Mouse (Mus musculus): ENCODE measurements around the gene Gm3755. TPM values are rescaled to one million over a fixed set of nuclear protein-coding genes. Genes with fewer than 3 reads are reported as not detected.
"Not testable (repeated sequence)": the region's sequence is repeated elsewhere in the genome, so short reads cannot be mapped to it uniquely, and the experiment has no call there.

The Gm3755 gene
- not detected in 2 replicates for polyA plus RNA-seq (2015; fragmentation: Nextera tagmentation; extraction: Ambion mirVana)

DNA sequence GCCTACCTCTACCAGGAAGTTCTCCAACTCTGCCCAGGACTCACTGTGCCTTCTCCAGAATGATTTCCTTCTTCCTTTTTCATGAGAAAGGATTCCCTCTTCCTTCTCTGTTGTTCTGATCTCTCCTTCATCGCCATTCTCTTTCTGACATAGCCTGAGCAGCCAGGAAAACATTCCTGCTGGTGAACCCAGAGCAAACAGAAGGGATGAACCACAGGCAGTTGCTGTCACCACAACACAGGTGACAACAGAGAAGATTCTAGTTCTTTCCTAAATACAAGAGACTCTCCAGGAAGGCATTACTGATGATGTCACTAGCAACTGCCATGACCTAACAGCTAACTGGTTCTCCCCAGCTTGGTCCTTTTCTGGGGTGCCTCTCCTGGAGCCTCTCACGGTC is at the start of gene Gm3755:
Gene Gm3755 (minus strand): TSS at position 101 of the 400 bp plus-strand sequence.
- H3K4me2 ChIP-seq; H3K4me3 ChIP-seq (replicated peaks); H3K9me3 ChIP-seq (replicated peaks); H3K9ac ChIP-seq; ATAC-seq (ENCODE audit: low read depth); DNase-seq; H3K4me1 ChIP-seq (replicated peaks); H3K27ac ChIP-seq; H3K27me3 ChIP-seq; H3K36me3 ChIP-seq: not testable (repeated sequence)
- WGBS (ENCODE audit: insufficient replicate concordance): no CpG with 5 or more reads among the region's 2 CpGs

DNA sequence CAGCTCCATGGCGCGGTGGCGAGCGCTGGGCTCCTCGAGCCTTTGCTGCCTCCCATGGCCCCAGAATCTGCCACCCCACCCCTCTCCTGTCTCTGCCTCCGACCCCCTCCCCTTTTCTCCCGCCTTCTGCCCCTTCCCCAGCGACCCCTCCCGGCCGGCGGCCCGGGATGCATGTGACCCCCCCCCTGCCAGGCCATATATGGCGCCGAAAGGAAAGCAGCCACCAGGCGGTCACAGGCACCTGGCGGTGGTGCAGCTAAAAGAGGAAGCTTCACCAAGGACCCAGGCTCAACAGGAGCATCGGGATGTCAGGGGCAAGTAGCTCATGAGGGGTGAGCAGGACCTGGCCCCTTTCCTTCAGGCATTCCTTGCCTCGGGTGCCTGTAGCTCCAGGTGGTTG is 38.0 kb upstream of the Gm3755 start:
- not testable (repeated sequence) for H3K4me1 ChIP-seq (replicated peaks); H3K9ac ChIP-seq; DNase-seq; H3K9me3 ChIP-seq (replicated peaks); H3K27ac ChIP-seq; H3K4me3 ChIP-seq (replicated peaks); H3K36me3 ChIP-seq; ATAC-seq (ENCODE audit: low read depth); H3K27me3 ChIP-seq; H3K4me2 ChIP-seq
- 0% methylated on average over 8 of the region's 18 CpGs for WGBS (ENCODE audit: insufficient replicate concordance)

DNA sequence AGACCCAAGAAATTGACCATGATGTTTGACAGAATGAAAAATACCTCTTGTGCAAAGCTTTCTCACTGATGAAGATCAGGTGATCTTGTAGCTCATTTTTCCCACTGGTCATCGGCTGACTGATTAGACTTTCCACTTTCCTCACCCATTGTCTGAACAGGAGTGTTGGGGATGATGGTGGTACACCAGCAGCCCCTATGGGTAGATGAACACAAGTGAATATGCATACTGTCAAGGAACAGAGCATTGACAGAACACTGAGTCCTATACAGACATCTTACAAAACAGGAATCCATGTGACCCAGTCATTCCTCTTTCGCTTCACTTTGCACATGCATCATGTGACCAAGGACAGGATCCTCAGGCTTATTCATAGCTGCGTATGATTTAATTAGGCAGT is 32.9 kb upstream of the Gm3755 start, which contains the start of gene Gm3752:
Gene Gm3752 (minus strand): TSS at position 101 of the 400 bp plus-strand sequence.
- H3K27me3 ChIP-seq; H3K9ac ChIP-seq; H3K9me3 ChIP-seq (replicated peaks); H3K4me2 ChIP-seq; DNase-seq; H3K27ac ChIP-seq; ATAC-seq (ENCODE audit: low read depth); H3K4me3 ChIP-seq (replicated peaks); H3K36me3 ChIP-seq; H3K4me1 ChIP-seq (replicated peaks): not testable (repeated sequence)
- WGBS (ENCODE audit: insufficient replicate concordance): 100% methylated on average over 1 of the region's 3 CpGs

DNA sequence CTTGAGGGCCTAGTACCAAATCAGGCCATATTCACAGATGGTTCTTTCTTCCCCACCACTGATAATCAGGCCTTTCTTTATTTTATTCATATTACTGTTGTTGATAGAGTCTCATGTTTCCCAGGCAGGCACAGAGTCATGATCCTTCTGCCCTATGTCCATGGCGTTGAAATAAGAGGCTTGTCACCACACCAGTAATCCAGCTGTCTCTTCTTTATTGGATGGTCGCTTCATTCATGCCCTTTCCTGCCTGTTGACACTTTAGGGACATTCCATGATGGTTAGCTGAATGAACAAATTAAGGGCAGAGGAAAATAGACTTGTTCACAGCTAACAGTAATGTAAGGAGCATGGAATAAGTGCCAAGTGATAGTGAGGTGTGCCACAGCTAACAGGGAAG is 28.2 kb downstream of the Gm3755 start:
- H3K4me1 ChIP-seq (replicated peaks); H3K9me3 ChIP-seq (replicated peaks); H3K4me3 ChIP-seq (replicated peaks); H3K27ac ChIP-seq; DNase-seq; H3K27me3 ChIP-seq; H3K9ac ChIP-seq; H3K4me2 ChIP-seq; H3K36me3 ChIP-seq; ATAC-seq (ENCODE audit: low read depth): not testable (repeated sequence)
- WGBS (ENCODE audit: insufficient replicate concordance): 40% methylated on average over 2 of the region's 2 CpGs

Other genes starting within 250 kb of the Gm3755 start
- gene Gm3727, start 186.2 kb downstream of the Gm3755 start, polyA plus RNA-seq (2015; fragmentation: Nextera tagmentation; extraction: Ambion mirVana): not detected in 2 replicates
- not detected in 2 replicates for gene Gm3739, start 135.9 kb downstream of the Gm3755 start, polyA plus RNA-seq (2015; fragmentation: Nextera tagmentation; extraction: Ambion mirVana)
- gene Gm5797, start 118.5 kb downstream of the Gm3755 start, polyA plus RNA-seq (2015; fragmentation: Nextera tagmentation; extraction: Ambion mirVana): not detected in 2 replicates
- gene Gm8374, start 85.8 kb downstream of the Gm3755 start, polyA plus RNA-seq (2015; fragmentation: Nextera tagmentation; extraction: Ambion mirVana): not detected in 2 replicates
- gene Gm3752, start 32.8 kb upstream of the Gm3755 start, polyA plus RNA-seq (2015; fragmentation: Nextera tagmentation; extraction: Ambion mirVana): not detected in 2 replicates
- gene Gm3558, start 117.6 kb upstream of the Gm3755 start, polyA plus RNA-seq (2015; fragmentation: Nextera tagmentation; extraction: Ambion mirVana): 0.07 TPM in 1 of 2 replicates, not detected in the other
- not detected in 2 replicates for gene Gm10338, start 144.7 kb upstream of the Gm3755 start, polyA plus RNA-seq (2015; fragmentation: Nextera tagmentation; extraction: Ambion mirVana)
- gene Gm10128, start 193.1 kb upstream of the Gm3755 start, polyA plus RNA-seq (2015; fragmentation: Nextera tagmentation; extraction: Ambion mirVana): not detected in 2 replicates